Mouse (Mus musculus): ENCODE results near the gene Ikzf1.

DNA sequence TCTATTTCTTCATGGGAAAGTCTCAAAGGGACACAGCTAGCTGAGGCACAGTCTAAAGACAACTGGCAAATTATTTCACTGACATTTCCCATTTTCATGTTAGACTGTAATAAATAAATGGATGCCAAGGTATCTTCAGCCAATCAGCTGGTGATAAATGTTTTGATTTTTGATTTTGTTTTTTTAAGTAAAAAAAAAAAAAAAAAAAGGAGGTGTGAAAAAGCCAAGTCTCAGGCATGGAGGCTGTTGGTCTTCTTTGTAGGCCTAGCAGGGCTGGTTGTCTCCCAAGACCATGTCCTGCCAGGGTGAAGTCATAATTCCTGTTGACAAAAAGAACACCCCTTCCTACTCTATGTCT lies 4.9 kb downstream of the Ikzf1 start:
- TF ChIP-seq MAFK (IDR thresholded peaks at IDR 0.05; ENCODE audit: insufficient read depth, low read depth, low read length) (no peak), ZNF384 (IDR thresholded peaks at IDR 0.05; ENCODE audit: low read depth, low read length) (no peak), CHD2 (IDR thresholded peaks at IDR 0.05; ENCODE audit: low read depth, low read length) (no peak), HCFC1 (IDR thresholded peaks at IDR 0.05; ENCODE audit: borderline replicate concordance, insufficient read depth, low read length) (no peak)

Data from ES-E14 (cell line).